Mouse (Mus musculus) CH12.LX (cell line): ENCODE measurements around the gene Scaf11. TPM values are rescaled to one million over a fixed set of nuclear protein-coding genes. Genes with fewer than 3 reads are reported as not detected.

Experiments
- DNase-seq: peaks from one replicate; pipeline ENCODE4 v3.0.0-alpha.2; 2013; ENCODE audit errors: extremely low read depth
- H3K27ac ChIP-seq: 2 replicates; pipeline ENCODE4 v1.5.1; 2012; ENCODE audit warnings: low read depth, mild to moderate bottlenecking, control low read depth, moderate library complexity; ENCODE audit not compliant: insufficient read depth
- H3K27me3 ChIP-seq: replicated peaks from 2 replicates; pipeline ENCODE3; 2012; ENCODE audit warnings: inconsistent platforms
- H3K36me3 ChIP-seq, 2 experiments: replicated peaks in 1 of 2; 2 replicates each; pipeline versions ENCODE3 to v1.6.1; 2012; ENCODE audit warnings: inconsistent platforms in 1 of 2, low read length in 1 of 2, mild to moderate bottlenecking in 1 of 2, mixed read lengths in 1 of 2, moderate library complexity in 1 of 2; ENCODE audit not compliant: control insufficient read depth in 1 of 2, insufficient read depth in 1 of 2
- H3K4me1 ChIP-seq, 2 experiments: 2 replicates each; pipeline ENCODE4 v1.6.1; 2012; ENCODE audit warnings: inconsistent platforms in 1 of 2, moderate library complexity in 1 of 2; ENCODE audit not compliant: insufficient read depth in 2 of 2, control insufficient read depth in 1 of 2
- H3K4me2 ChIP-seq: 2 replicates; pipeline ENCODE4 v1.6.1; 2012; ENCODE audit warnings: low read depth, mild to moderate bottlenecking, control low read depth; ENCODE audit not compliant: poor library complexity, insufficient read depth, severe bottlenecking
- H3K4me3 ChIP-seq, 3 experiments: fragments of 150-350 bp in 1 of 3; sonication (generic) in 1 of 3; replicated peaks in 1 of 3; 2 replicates each; pipeline versions ENCODE3 to v1.5.1; 2011 to 2012; ENCODE audit warnings: low read depth in 2 of 3, low read length in 2 of 3, mild to moderate bottlenecking in 2 of 3, moderate library complexity in 2 of 3, control low read depth in 1 of 3, improper control_type of control experiment in 1 of 3, inconsistent platforms in 1 of 3, mixed read lengths in 1 of 3; ENCODE audit not compliant: poor library complexity in 1 of 3
- H3K79me2 ChIP-seq: replicated peaks from 2 replicates; pipeline ENCODE4 v1.6.1; 2012; ENCODE audit warnings: mild to moderate bottlenecking, moderate library complexity; ENCODE audit not compliant: control insufficient read depth, poor library complexity, insufficient read depth, severe bottlenecking; ENCODE audit errors: extremely low read depth
- H3K9ac ChIP-seq: 2 replicates; pipeline ENCODE4 v1.6.1; 2012; ENCODE audit warnings: low read depth, mild to moderate bottlenecking, control low read depth, moderate library complexity; ENCODE audit not compliant: insufficient read depth
- H3K9me3 ChIP-seq: replicated peaks from 2 replicates; pipeline ENCODE3; 2012; ENCODE audit warnings: low read length, inconsistent platforms, mixed read lengths
- CHD2 ChIP-seq: IDR thresholded peaks from 2 replicates; pipeline ENCODE4 v1.6.1; 2011; ENCODE audit warnings: low read length, improper control_type of control experiment
- E2F4 ChIP-seq: IDR thresholded peaks from 2 replicates; pipeline ENCODE4 v1.6.1; 2011; ENCODE audit warnings: low read depth, low read length, improper control_type of control experiment; ENCODE audit not compliant: insufficient replicate concordance
- ELF1 ChIP-seq: IDR thresholded peaks from 2 replicates; pipeline ENCODE4 v1.6.1; 2014; ENCODE audit warnings: low read depth, mild to moderate bottlenecking, inconsistent platforms, low read length, improper control_type of control experiment
- EP300 ChIP-seq: IDR thresholded peaks from 2 replicates; pipeline ENCODE4 v1.6.1; 2011; ENCODE audit warnings: low read length, improper control_type of control experiment
- ETS1 ChIP-seq: conservative IDR thresholded peaks from 2 replicates; pipeline ENCODE4 v1.6.1; 2012; ENCODE audit warnings: low read depth, mild to moderate bottlenecking, inconsistent platforms, low read length, improper control_type of control experiment, moderate library complexity
- GABPA ChIP-seq: IDR thresholded peaks from 2 replicates; pipeline ENCODE4 v1.6.1; 2012; ENCODE audit warnings: low read depth, low read length, improper control_type of control experiment, inconsistent platforms; ENCODE audit not compliant: insufficient replicate concordance
- HCFC1 ChIP-seq: IDR thresholded peaks from 2 replicates; pipeline ENCODE4 v1.6.1; 2012; ENCODE audit warnings: low read depth, mild to moderate bottlenecking, inconsistent platforms, low read length, improper control_type of control experiment
- IRF4 ChIP-seq: IDR thresholded peaks from 2 replicates; pipeline ENCODE4 v1.6.1; 2014; ENCODE audit warnings: low read depth, mild to moderate bottlenecking, inconsistent platforms, low read length, improper control_type of control experiment
- JUND ChIP-seq: conservative IDR thresholded peaks from 2 replicates; pipeline ENCODE4 v1.6.1; 2011; ENCODE audit warnings: low read depth, low read length, improper control_type of control experiment
- KAT2A ChIP-seq: IDR thresholded peaks from 2 replicates; pipeline ENCODE4 v1.6.1; 2012; ENCODE audit warnings: low read length, improper control_type of control experiment, inconsistent platforms; ENCODE audit not compliant: insufficient replicate concordance
- MAFK ChIP-seq: IDR thresholded peaks from 2 replicates; pipeline ENCODE4 v1.6.1; 2011; ENCODE audit warnings: low read length, improper control_type of control experiment; ENCODE audit not compliant: insufficient replicate concordance
- MAX ChIP-seq: IDR thresholded peaks from 2 replicates; pipeline ENCODE4 v1.6.1; 2011; ENCODE audit warnings: low read length, improper control_type of control experiment
- MAZ ChIP-seq: IDR thresholded peaks from 2 replicates; pipeline ENCODE4 v1.6.1; 2012; ENCODE audit warnings: low read depth, mild to moderate bottlenecking, inconsistent platforms, low read length, improper control_type of control experiment, moderate library complexity
- MEF2A ChIP-seq: IDR thresholded peaks from 2 replicates; pipeline ENCODE4 v1.6.1; 2014; ENCODE audit warnings: low read depth, mild to moderate bottlenecking, inconsistent platforms, low read length, improper control_type of control experiment, borderline replicate concordance
- MXI1 ChIP-seq: IDR thresholded peaks from 2 replicates; pipeline ENCODE4 v1.6.1; 2011; ENCODE audit warnings: mild to moderate bottlenecking, low read depth, low read length, improper control_type of control experiment
- MYC ChIP-seq: IDR thresholded peaks from 2 replicates; pipeline ENCODE4 v1.6.1; 2011; ENCODE audit warnings: low read depth, mild to moderate bottlenecking, improper control_type of control experiment, low read length
- NELFE ChIP-seq: IDR thresholded peaks from 2 replicates; pipeline ENCODE4 v1.6.1; 2011; ENCODE audit warnings: low read depth, low read length, improper control_type of control experiment
- NRF1 ChIP-seq: IDR thresholded peaks from 2 replicates; pipeline ENCODE4 v1.6.1; 2014; ENCODE audit warnings: low read depth, mild to moderate bottlenecking, inconsistent platforms, low read length, improper control_type of control experiment, moderate library complexity
- PAX5 ChIP-seq: IDR thresholded peaks from 2 replicates; pipeline ENCODE4 v1.6.1; 2012; ENCODE audit warnings: low read length, inconsistent platforms, mixed read lengths
- POLR2AphosphoS2 ChIP-seq: IDR thresholded peaks from 2 replicates; pipeline ENCODE4 v1.6.1; 2011; ENCODE audit warnings: low read depth, low read length, improper control_type of control experiment
- SIN3A ChIP-seq: IDR thresholded peaks from 2 replicates; pipeline ENCODE4 v1.6.1; 2012; ENCODE audit warnings: low read length, improper control_type of control experiment, inconsistent platforms
- SMC3 ChIP-seq: IDR thresholded peaks from 2 replicates; pipeline ENCODE4 v1.6.1; 2011; ENCODE audit warnings: low read depth, low read length, improper control_type of control experiment
- UBTF ChIP-seq: IDR thresholded peaks from 2 replicates; pipeline ENCODE4 v1.6.1; 2012; ENCODE audit warnings: low read depth, mild to moderate bottlenecking, inconsistent platforms, low read length, improper control_type of control experiment, moderate library complexity
- USF2 ChIP-seq: conservative IDR thresholded peaks from 2 replicates; pipeline ENCODE4 v1.6.1; 2011; ENCODE audit warnings: low read depth, low read length, improper control_type of control experiment
- ZMIZ1 ChIP-seq: IDR thresholded peaks from 2 replicates; pipeline ENCODE4 v1.6.1; 2012; ENCODE audit warnings: low read depth, mild to moderate bottlenecking, inconsistent platforms, low read length, improper control_type of control experiment
- ZNF384 ChIP-seq: IDR thresholded peaks from 2 replicates; pipeline ENCODE4 v1.6.1; 2012; ENCODE audit warnings: low read depth, low read length, improper control_type of control experiment, inconsistent platforms
- dilution Hi-C: fragments of 300-500 bp; cut with MboI; formaldehyde crosslinking; loops from 2 replicates; pipeline ENCODE4 v1.14.3; 2020; ENCODE audit warnings: low sequenced_read_pairs; ENCODE audit not compliant: extremely low pct_unique_long_range_greater_than_20kb, extremely low pct_ligation_motif_present
- in situ Hi-C: fragments of 300-500 bp; cut with MboI; formaldehyde crosslinking; loops from 3 replicates; pipeline ENCODE4 v1.14.3; 2019; ENCODE audit warnings: low sequenced_read_pairs, low pct_ligation_motif_present, low pct_unique_long_range_greater_than_20kb, mixed read lengths
- polyA plus RNA-seq: library from polyadenylated mRNA; unstranded; fragments of >175 nt; gene quantifications from 2 replicates; pipeline ENCODE4 v1.2.1, GENCODE M21; 2012; ENCODE audit warnings: low read depth; ENCODE audit not compliant: insufficient read length
- total RNA-seq, 2 experiments: library from RNA; depleted of rRNA; stranded (reverse); fragments of 300-350 nt in 1 of 2; fragments of >200 nt in 1 of 2; gene quantifications; 2 replicates each; pipeline ENCODE4 v1.2.3; 2012 to 2014

The Scaf11 gene
- total and polyA plus RNA-seq, 3 experiments, result 57.2 to 88.0 (median 59.8) TPM

GRCm38 (mm10) chr15:96459741-96460450 is 747 bp downstream of the Scaf11 start:
- Histone ChIP-seq H3K9ac (peak overlapping the region; percentile 97), H3K79me2 (peaks cover 55% of the 10 kb centered on the region), H3K36me3 (peaks cover 4 to 23% of the 10 kb centered on the region in 2 experiments), H3K27me3 (no peaks in the 10 kb centered on the region), H3K27ac (peak overlapping the region; percentile 89), H3K4me1 (peaks cover 14 to 48% of the 10 kb centered on the region in 2 experiments), H3K9me3 (peaks cover 2% of the 10 kb centered on the region), H3K4me3 (peak overlapping the region; percentile 63 to 90 (median 85)), H3K4me2 (peak overlapping the region; percentile 82; the same call in 1 of the 2 replicates)
- TF ChIP-seq MYC (no peak), SMC3 (no peak), HCFC1 (no peak), USF2 (no peak), ETS1 (no peak), NRF1 (no peak), ELF1 (peak; percentile 22; the same call in 1 of the 2 replicates), MAZ (no peak), E2F4 (no peak), NELFE (no peak), KAT2A (no peak), PAX5 (no peak), SIN3A (peak; percentile 77; the same call in 1 of the 2 replicates), JUND (no peak), MAFK (no peak), MEF2A (no peak), MXI1 (0 out of 2 replicates have a peak, but pooled peaks have one; percentile 51), EP300 (no peak), IRF4 (no peak), ZMIZ1 (no peak), POLR2AphosphoS2 (no peak), GABPA (no peak), MAX (no peak), ZNF384 (no peak), UBTF (no peak), CHD2 (no peak)
- in situ Hi-C loops (no loop called here), dilution Hi-C loops (no loop called here)
- peak; percentile 30 for DNase-seq
